Mouse (Mus musculus) bone marrow macrophage, adult 2 months (primary cell): ENCODE results near the gene Pid1.

Source experiments
- CTCF ChIP-seq: IDR thresholded peaks from 2 replicates; pipeline ENCODE4 v1.5.1; 2012; ENCODE audit warnings: low read depth, mild to moderate bottlenecking, low read length, moderate library complexity
- POLR2A ChIP-seq: IDR thresholded peaks from 2 replicates; pipeline ENCODE4 v1.6.1; 2012; ENCODE audit warnings: mild to moderate bottlenecking, low read depth, low read length, borderline replicate concordance

GRCm38 (mm10) chr1:84406891-84407290 lies 42.9 kb upstream of the Pid1 start:
- TF ChIP-seq CTCF (no peak), POLR2A (no peak)
